Mouse (Mus musculus) c-Kit-positive CD71-positive TER-119-positive erythroid progenitor cells, embryonic 14.5 days (primary cell): ENCODE data around the gene Dynll1.
A peak's percentile ranks its signal among the peaks of the same experiment; 100 is the strongest.

ENCODE experiments used
- DNase-seq: peaks from one replicate; pipeline ENCODE4 v3.0.0-alpha.2; 2013; ENCODE audit warnings: low spot score

The Dynll1 gene

DNA sequence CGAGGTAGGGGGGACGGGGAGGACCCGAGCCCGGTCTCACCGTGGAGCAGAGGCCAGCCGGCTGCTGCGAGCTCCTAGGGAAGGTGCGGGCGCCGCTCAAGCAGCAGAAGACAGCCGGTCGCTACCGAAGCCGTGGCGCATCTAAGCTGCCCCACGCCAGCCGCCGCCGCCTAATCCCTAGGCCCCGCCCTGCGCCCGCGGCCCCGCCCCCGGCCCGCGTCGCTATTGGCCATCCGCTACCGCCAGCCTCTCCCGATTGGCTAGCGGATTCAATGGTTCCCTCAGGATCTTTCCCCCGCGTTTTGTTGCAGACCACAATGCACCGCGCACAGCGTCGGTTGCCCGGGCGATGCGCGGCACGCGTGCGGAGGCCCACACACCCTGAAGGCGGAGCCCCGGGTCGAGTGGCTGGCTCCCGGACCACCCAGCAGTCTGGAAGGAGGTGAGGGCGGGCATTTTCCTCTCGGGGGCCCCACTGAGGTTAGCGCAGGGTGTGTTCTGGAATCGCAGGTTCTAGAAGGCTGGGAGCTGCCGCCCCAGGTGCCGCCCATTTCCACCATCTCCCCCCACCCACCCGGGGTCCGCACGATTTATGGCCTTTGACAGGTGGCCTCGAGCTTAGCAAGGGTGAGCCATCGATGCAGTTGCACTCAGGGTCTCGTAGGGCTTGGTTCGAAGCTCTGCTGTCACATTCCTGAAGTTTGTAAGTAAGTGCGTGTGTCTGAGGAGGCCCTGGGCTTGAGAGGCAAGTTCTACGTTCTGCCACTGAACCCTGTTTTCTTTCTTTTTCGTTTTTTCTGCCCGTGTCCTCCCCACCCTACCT lies at the start of gene Dynll1:
Gene Dynll1, minus strand, starts transcription at position 208 of the 823 bp plus-strand sequence.
- peak; percentile 99 for DNase-seq

DNA sequence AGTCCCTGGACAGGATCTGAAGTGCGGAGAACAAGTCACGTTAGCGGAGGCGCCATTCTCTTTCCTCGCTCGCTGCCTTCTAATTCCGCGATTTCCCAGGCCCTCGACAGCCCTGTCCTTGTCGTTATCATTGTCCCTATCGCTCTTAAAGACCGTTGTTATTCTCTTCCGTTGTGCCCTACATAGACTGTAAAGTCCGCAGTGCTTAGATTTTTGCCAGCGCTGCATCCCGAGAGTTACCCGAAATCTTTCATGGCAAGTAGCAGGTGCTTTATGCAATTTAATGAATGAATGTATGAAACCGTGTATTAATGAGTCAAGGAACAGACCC lies 48.4 kb upstream of the Dynll1 start:
- DNase-seq = no peak

DNA sequence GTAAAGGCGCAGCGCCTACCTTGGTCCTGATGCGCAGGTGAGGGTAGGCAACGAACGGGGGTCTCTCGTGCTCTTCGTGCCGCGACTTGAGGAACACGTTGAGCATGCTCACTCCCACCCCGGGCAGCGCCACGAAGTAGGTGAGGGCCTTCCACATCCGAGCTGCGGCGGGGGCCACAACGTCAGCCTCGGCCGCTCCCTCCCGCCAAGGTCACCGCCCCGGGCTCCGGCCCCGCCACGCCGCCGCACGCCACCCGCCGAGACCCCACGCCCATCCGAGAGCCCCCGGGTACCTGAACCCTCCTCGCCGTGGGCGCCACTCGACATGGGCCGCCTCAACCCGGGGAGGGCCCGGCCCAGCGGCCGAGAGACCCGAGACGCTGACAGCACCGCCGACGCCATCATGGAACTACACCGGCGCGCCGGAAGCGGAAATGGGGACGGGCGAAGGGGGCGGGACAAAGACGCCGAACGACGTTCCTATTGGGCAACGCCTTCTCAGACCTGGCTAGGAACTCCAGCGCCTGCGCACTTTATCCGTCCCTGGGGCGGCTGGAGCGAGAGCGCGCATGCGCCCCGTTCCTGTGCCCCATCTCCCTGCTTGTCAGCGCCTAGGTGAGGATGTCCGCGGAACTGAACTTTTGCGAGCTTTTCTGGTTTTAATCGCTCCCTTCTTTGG lies 47.9 kb upstream of the Dynll1 start, which contains the start of gene Cox6a1:
Gene Cox6a1, minus strand, starts transcription at position 436 of the 679 bp plus-strand sequence.
- DNase-seq = peak; percentile 99

DNA sequence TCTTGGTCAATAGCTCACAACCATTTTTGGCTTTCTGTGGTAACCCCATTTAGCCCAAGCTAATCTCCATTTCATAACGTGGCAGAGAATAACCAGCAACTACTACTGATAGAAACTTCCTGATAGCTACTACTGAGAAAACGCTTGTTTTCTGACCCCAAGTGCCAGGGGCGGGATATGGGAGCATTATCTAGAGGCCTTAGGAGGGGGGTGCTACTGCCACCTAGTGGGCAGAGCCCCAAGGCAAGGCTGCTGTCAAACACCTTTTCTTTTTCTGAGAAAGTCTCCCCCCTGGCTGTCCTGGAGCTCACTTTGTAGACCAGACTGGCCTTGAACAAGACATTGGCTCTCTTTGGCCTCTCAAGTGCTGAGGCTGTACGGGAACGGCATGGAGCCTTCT lies 46.8 kb upstream of the Dynll1 start:
- DNase-seq = peak; percentile 94

DNA sequence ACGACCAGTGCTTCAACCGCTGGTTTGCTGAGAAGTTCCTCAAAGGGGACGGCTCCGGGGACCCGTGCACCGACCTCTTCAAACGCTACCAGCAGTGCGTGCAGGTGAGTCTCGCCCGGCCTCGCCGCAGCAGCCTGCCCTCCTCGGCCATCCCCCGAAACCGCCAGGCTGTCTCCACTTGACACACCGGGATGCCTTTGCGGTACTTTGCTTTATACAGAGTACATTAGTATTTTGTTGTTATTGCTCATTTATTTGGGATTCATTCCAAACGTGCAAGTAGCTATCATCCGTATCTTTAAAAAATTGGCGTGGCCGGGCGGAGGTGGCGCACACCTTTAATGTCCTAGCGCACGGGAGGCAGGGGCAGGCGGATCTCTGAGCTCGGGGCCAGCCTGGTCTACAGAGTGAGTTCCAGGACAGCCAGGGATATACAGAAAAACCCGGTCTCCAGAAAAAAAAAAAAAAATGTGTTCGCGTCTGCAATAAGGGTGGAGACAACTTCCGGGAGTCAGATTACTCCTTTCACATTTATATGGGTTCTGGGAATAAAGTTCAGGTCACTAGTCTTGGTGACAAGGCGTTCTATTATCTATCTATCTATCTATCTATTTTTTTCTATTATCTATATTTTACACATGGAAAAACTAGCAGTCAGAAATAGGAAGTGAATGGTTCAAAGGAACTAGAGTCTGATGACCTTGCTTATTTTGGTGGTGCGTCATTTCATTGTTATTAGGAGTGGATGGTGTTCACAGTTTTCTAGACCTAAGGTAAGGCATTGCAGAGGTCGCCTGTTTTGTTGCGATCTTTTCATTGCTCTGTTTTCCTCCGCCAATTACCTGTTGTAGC lies 40.7 kb upstream of the Dynll1 start:
- no peak for DNase-seq

DNA sequence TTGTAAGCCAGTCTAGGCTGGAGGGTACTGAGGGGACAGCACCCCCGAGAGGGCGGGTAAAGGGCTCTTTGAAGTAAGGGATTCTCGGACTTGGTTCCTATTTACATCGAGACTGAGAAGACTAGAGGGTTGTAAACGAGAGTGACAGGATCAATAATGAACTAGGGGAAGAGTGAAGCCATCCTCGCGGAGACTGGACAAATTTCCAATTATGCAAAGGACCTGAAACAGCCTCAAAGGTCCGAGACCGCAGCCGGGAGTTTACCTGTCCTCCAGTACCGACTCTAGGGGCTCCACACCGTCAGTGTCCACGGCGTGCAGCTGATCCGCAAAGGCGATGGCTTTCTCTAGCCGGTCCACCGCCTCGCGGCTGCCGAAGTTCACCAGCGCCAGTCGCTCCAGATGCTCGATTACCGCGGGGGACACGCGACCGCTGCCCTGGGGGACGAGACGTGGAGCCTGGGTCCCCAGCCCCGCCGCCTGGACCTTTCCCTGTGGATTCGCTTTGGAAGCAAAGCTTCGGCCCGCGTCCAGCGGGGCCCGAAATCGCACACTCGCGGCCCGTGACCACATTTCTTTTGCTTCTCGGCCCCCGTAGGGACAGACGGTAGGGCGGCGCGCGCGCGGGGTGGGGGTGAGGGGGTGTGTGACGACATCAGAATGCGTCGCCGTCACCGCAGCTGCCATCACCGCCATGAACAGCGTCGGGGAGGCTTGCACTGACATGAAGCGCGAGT lies 39.9 kb upstream of the Dynll1 start, which contains the start of the genes Gatc and Triap1:
Gene Gatc, minus strand, starts transcription at position 602 of the 737 bp plus-strand sequence.
Gene Triap1, plus strand, starts transcription at position 649 of the 737 bp plus-strand sequence.
- peak; percentile 85 for DNase-seq

DNA sequence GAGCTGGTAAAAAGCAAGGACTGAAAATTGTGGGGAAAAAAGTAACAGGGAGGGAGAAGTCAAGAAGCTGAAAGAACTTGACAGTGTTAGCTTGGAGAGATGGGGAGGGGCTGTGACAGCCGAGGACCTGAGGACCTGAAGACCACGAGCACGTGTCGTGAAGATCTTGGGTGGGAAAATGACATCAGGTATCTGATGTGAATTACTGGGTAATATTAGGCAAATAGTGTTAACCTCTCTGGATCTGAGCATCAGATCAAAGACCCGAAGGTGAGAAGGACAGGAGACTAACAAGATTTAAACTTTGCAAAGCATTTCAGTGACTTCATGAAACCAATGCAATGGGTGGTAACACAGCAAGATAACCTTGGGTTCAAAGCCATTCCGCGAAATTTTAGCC lies 39.2 kb upstream of the Dynll1 start:
- DNase-seq = no peak

DNA sequence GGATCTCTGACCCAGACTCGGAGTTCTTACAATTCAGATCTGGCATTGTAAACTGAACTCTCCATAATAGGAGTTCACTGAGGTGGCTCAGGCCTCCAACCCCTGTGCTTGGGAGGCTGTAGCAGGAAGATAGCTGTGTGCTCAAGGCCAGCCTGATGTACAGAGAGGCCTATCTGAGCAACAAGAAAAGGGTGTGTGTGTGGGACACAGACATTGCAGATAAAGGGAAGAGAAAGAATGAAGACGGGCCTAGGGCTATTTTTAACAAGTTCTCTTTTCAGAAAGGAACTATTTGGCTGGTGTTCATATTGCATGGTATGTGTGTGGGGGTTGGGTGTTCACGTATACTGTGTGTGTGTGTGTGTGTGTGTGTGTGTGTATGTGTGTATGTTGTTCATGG lies 32.8 kb upstream of the Dynll1 start:
- DNase-seq = peak; percentile 75

DNA sequence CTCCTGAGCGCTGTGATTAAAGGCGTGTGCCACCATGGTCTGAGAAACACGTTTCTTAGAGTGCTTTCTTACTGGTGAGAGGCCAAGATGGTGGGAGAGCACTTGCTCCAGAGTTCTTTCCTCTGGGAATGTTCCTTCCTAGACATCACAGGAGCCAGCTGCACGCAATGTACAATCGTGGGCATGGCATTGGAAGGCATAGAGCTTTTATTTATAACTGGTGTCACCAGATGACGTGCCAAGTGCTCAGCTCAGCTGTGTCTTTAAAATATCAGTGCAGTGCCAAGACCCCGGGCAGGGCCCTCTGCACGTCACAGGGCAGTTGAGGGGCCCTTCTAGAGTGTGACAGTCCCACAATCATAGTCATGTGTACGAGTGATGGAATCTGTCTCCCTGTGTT lies 30.2 kb upstream of the Dynll1 start:
- DNase-seq = no peak

DNA sequence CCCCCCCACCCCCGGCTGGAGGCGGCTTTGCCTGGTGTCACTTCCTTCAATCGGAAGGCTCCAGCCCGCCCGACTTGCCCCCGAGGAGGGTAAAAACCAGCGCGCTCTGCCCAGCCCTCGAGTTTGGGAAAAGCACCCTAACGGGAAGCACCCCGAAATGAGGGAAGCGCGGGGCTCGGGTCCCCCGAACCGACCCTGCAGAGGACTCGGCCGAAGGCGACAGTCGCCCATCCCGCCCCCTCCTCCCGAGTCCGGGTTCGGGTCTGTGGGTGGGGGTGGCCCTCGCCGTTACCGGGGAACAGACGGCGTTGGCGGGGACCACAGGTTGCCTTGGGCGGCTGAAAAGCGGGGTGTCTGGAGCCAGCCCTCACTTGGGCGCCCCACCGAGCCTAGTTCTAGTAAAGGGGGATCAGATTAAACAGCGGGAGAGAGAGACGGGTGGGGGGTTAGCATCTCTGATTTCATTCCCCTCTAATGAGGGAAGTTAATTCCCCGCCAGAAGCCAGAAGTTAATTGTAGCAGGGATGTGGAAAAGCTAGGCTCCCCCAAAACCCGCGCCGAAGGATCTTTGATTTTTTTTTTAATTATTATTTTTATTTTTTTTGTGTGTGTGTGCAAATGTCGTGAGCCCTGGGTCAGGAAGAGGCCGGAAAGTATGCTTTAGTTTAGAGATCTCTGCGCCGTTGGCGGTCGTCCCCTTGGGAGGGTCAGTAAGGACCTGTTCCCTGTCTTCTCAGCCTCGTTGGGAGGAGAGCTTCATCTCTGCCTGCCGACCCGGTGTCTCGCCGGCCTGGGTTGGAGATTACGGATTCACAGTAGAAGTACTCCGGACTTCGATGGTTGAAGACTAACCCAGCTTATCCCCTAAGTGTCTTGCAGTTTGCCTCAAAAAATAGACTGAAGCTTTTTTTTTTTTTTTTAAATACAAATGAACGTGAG lies 27.1 kb upstream of the Dynll1 start:
- DNase-seq = no peak

DNA sequence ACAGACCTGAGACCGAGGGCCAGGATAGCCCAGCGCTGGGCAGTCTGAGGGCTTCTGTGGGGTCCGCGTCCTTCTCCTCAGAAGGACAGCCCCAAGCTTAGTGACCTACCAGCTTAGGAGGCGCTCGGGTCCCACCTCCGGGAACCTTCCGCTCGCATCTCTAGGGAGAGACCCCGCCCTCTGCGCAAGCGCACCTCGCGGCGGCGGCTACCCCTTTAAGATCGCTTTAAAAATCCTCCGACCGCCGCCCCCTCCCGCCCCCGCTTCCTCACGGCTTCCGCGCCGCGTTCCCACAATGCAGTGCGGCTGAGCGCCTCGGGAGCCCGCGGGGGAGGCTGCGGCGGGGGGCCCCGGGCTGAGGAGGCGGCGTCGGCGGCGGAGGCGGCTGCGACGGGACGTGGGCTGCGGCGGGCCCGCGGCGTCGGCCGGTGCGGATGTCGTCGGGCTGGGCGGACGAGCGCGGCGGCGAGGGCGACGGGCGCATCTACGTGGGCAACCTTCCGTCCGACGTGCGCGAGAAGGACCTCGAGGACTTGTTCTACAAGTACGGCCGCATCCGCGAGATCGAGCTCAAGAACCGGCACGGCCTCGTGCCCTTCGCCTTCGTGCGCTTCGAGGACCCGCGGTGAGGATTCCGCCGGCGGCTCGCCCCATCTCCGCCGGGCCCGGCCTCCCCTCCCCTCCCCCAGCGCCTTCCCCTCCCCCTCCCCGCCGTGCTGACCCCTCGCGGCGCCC lies 26.2 kb upstream of the Dynll1 start, which contains the start of gene Srsf9:
Gene Srsf9, plus strand, starts transcription at position 303 of the 735 bp plus-strand sequence.
- peak; percentile 94 for DNase-seq

DNA sequence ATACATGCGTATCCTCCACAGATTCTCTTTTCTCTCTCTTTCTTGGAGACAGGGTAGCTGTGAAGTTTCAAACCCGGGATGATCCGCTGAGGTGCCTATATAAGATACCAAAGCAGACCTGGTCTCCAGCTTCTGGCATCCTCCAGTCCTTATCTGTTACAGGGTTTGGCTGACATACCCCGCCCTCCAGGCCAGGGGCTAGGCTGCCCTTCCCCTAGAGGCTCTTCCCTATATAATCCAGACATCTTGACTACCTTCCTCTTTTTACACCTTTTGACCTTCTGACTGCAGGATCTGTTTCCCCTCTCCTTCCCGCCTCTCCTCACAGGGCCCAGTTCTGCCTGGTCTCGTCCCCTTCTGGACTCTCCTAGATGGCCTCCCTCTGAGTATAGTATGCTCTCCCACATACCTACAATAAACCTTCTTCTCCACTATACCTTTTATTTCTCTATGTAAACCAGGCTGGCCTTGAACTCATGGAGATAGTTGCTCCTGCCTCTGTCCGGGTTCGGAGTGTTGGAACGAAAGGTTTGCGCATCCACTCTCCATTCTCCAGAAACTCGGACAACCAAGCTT lies 25.5 kb upstream of the Dynll1 start:
- peak; percentile 65 for DNase-seq

DNA sequence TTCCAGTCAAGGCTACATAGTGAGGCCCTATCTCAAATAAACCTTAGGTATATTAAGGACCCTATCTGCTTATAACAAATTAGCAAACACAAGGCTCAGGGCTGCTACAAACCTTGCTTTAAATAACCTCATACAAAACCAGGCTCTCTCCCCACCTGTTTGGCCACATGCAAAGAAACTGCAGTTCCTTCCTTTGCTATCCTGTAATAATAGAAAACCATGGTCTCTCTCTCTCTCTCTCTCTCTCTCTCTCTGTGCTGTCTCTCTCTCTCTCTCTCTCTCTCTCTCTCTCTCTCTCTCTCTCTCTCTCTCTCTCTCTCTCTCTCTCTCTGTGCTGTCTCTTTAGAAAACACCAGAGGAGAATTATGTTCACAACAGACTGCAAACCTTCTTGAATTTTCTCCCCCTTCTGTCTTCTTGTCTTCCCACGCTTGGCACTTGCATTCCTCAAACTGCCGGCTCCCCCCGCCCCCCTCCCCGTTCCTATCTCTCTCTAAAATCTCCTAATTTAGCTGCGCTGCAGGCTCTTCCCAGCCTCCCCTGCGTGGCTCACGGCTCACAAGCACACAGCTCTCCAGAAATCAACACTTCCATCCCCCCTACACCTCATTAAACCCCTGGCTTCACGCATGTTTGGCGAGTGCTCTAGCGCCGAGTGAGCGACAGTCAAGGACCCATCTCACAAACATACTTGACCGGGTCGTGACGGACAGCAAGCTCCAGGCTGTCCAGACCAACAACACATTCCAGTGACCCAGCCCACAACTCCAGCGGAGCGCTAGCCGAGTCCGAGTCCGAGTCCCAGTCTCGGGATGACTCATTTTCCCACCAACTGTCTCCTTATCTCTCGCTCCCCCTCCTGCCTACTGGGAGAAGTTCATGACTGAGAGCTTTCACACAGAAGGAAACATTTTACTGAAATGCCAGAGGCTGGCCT lies 18.5 kb upstream of the Dynll1 start:
- DNase-seq = peak; percentile 62

DNA sequence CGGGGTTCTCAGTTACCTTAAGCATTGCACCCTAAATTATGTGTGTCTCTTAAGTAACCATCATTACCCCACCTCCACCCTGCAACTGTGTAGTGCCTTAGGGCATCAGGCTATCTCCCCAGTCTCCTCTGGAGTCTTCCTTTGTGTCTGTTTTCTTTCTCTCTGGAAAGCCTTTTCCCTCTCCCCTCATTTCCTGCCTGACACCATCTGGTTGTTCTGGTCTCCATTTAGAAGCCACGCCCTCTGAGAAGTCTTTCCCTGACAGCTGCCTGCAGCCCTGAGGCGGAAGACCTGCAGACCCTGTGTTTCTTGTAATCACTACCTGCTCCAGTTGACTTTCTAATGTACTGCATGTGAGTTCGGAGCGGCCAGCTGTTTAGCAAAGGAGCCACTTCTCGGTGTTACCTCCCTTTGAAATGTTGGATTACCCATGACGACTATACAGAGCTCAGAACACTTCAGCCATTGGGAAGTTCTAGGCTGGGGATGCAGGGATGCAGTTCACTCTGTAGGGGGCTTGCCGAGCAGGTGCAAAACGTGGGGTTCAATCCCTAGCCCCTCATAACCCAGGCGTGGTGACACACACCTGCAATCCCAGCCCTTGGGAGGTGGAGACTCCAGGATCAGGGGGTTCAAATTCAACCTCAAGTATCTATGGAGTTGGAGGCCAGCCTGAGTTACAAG lies 17.0 kb upstream of the Dynll1 start:
- no peak for DNase-seq

DNA sequence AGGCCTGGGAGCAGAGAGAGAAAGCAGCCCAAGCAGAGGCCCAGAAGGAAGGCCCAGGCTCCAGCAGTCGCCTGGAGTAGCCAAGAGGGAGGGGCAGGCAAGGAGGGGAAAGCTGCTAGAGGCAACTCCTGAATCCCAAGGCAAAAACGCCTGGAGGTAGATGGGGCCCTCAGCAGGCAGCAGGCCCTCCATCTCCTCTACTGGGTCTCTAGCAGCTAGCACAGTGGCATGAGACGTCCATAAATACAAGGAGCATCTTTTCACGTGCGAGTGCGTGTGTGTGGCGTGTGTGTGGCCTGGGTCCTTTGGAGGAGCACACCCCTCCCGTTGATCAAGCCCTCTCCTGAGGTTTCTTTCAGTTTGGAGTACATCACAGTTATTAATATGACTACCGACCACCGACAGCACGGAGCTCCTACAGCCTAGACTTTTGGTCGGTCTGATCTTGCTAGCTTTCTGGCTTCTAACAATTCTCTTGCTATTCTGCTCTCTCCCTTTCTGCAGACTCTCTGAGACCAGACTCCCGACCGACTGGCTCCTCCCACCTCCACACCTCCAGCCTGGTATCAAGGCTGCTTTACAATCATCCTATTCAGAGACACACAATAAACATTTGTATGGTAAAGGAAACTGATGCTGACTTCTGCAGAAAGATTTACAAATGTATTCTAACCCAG lies 16.3 kb upstream of the Dynll1 start:
- no peak for DNase-seq

DNA sequence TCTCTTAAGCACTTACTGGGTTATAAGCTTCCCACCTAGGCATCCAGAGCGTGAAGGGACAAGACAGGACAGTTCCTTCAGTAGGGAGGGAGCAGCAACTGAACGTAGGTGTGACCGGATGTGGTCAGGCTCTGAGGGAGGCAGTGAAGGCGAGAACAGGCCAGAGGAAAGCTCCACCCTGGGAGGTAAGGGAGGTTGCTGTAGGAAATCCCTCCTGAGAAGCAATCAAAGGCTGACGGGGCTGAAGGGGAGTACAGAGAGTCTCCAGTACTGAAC lies 12.8 kb upstream of the Dynll1 start:
- DNase-seq = no peak
